Mouse (Mus musculus) gastrocnemius, adult 8-10 months (tissue): ENCODE data around the gene Moap1. TPM values are rescaled to one million over a fixed set of nuclear protein-coding genes. Genes with fewer than 3 reads are reported as not detected.

Experiments used
- total RNA-seq, 4 experiments: library from RNA; stranded (reverse); gene quantifications; 2 replicates each; pipeline ENCODE4 v1.2.4; 2022

The Moap1 gene
- total RNA-seq, 4 experiments from 2014 or later: 3.8 to 4.7 (median 4.2) TPM

Other genes starting within 250 kb of the Moap1 start
- gene Chga, start 188.7 kb downstream of the Moap1 start, total RNA-seq: not detected
- 10 to 100 TPM in 1 of 4 experiments, 1 to 10 TPM in 3; 5.7 to 10.4 (median 8.2) TPM for gene Itpk1, start 38.7 kb downstream of the Moap1 start, total RNA-seq
- 1 to 10 TPM; 2.3 to 4.2 (median 2.5) TPM for gene Tmem251, start 101 bp upstream of the Moap1 start, total RNA-seq
- gene Gm28051, start 14.1 kb upstream of the Moap1 start, total RNA-seq: not detected
- 10 to 100 TPM; 10.3 to 12.0 (median 10.9) TPM for gene Gon7, start 14.1 kb upstream of the Moap1 start, total RNA-seq
- gene Ubr7, start 14.3 kb upstream of the Moap1 start, total RNA-seq: 10 to 100 TPM; 16.0 to 16.9 (median 16.3) TPM
- 1 to 10 TPM; 2.7 to 2.9 (median 2.9) TPM for gene Gm20604, start 15.0 kb upstream of the Moap1 start, total RNA-seq
- 10 to 100 TPM; 16.7 to 18.7 (median 17.1) TPM for gene Btbd7, start 134.8 kb upstream of the Moap1 start, total RNA-seq
- not detected for gene Cox8c, start 155.7 kb upstream of the Moap1 start, total RNA-seq
- gene Unc79, start 205.2 kb upstream of the Moap1 start, total RNA-seq: under 1 TPM in 2 of 4 experiments, not detected in 2; 0.17 to 0.40 TPM